Mouse (Mus musculus): ENCODE measurements around the gene Rnf121. TPM values are rescaled to one million over a fixed set of nuclear protein-coding genes. Genes with fewer than 3 reads are reported as not detected.
A peak's percentile ranks its signal among the peaks of the same experiment; 100 is the strongest.

The Rnf121 gene
- polyA plus RNA-seq, 1 experiment, result not detected

GRCm38 (mm10) chr7:102016936-102017335, 48.3 kb downstream of the Rnf121 start:
- Histone ChIP-seq H3K4me3 (ENCODE audit: insufficient read depth, low read depth, low read length) (no peak overlapping the region), H3K27ac (ENCODE audit: insufficient read depth, low read depth, low read length) (no peak overlapping the region), H3K4me1 (ENCODE audit: control insufficient read depth, insufficient read depth, low read length) (no peaks in the 10 kb centered on the region)
- TF ChIP-seq CTCF (IDR thresholded peaks at IDR 0.05; ENCODE audit: insufficient read depth, low read depth, low read length) (no peak), POLR2A (IDR thresholded peaks at IDR 0.05; ENCODE audit: insufficient read depth, low read depth, low read length) (no peak)
- 70% methylated on average over 4 of the region's 4 CpGs for WGBS

DNA sequence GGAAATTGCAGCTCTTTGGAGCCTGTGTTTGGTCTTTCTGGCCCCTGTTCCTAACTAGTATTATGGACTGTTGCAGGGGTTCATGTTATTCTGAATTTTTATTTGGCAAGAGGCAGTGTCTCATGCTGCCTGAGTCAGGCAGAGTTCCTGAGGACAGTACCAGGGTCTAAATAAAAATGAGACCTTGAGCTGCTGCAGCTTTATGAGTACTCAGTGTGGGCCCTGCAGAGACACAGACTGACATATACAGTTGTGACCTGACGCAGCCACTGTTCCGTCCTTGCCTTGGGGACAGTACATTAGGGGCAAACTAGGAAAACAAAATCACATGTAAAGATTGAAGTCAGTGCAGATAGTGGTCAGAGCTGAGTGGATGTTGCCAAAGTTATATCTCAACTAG, 50.3 kb downstream of the Rnf121 start:
- Histone ChIP-seq H3K4me1 (ENCODE audit: control insufficient read depth, insufficient read depth, low read length) (no peaks in the 10 kb centered on the region), H3K27ac (ENCODE audit: insufficient read depth, low read depth, low read length) (no peak overlapping the region), H3K4me3 (ENCODE audit: insufficient read depth, low read depth, low read length) (no peak overlapping the region)
- TF ChIP-seq POLR2A (IDR thresholded peaks at IDR 0.05; ENCODE audit: insufficient read depth, low read depth, low read length) (no peak), CTCF (IDR thresholded peaks at IDR 0.05; ENCODE audit: insufficient read depth, low read depth, low read length) (no peak)
- WGBS, result 92% methylated on average over 2 of the region's 2 CpGs

- Histone ChIP-seq H3K27ac (ENCODE audit: insufficient read depth, low read depth, low read length) (no peak overlapping the region), H3K4me3 (ENCODE audit: insufficient read depth, low read depth, low read length) (no peak overlapping the region), H3K4me1 (ENCODE audit: control insufficient read depth, insufficient read depth, low read length) (no peaks in the 10 kb centered on the region)
- TF ChIP-seq POLR2A (IDR thresholded peaks at IDR 0.05; ENCODE audit: insufficient read depth, low read depth, low read length) (no peak), CTCF (IDR thresholded peaks at IDR 0.05; ENCODE audit: insufficient read depth, low read depth, low read length) (no peak)
- 80% methylated on average over 8 of the region's 8 CpGs for WGBS
These were observed 51.9 kb downstream of the Rnf121 start for GRCm38 (mm10) chr7:102013416-102013815.

- Histone ChIP-seq H3K4me3 (ENCODE audit: insufficient read depth, low read depth, low read length) (no peak overlapping the region), H3K4me1 (ENCODE audit: control insufficient read depth, insufficient read depth, low read length) (no peaks in the 10 kb centered on the region), H3K27ac (ENCODE audit: insufficient read depth, low read depth, low read length) (no peak overlapping the region)
- 76% methylated on average over 9 of the region's 9 CpGs for WGBS
- TF ChIP-seq POLR2A (IDR thresholded peaks at IDR 0.05; ENCODE audit: insufficient read depth, low read depth, low read length) (no peak), CTCF (IDR thresholded peaks at IDR 0.05; ENCODE audit: insufficient read depth, low read depth, low read length) (no peak)
These were observed 53.4 kb downstream of the Rnf121 start for GRCm38 (mm10) chr7:102011855-102012254.

DNA sequence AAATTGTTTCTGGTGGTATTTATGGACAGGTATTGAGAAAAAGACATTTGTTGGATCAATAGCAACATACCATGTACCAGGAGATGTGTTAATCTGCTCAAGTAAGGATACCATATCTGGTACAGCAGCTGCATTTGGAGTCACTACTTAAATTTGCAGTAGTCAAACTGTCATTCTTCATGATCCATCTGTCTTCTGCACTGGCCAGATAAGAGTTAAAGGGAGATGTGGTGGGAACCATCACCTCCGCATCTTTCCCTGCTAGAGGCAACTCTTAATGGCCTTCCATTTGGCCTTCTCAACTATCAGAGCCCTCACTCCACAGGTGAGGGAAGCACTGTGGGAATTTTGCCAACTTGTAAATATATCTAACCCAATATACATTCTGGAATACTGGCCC, 58.7 kb downstream of the Rnf121 start:
- TF ChIP-seq POLR2A (IDR thresholded peaks at IDR 0.05; ENCODE audit: insufficient read depth, low read depth, low read length) (no peak), CTCF (IDR thresholded peaks at IDR 0.05; ENCODE audit: insufficient read depth, low read depth, low read length) (no peak)
- H3K4me3 ChIP-seq (ENCODE audit: insufficient read depth, low read depth, low read length), result no peak overlapping the region
- H3K27ac ChIP-seq (ENCODE audit: insufficient read depth, low read depth, low read length), result no peak overlapping the region

DNA sequence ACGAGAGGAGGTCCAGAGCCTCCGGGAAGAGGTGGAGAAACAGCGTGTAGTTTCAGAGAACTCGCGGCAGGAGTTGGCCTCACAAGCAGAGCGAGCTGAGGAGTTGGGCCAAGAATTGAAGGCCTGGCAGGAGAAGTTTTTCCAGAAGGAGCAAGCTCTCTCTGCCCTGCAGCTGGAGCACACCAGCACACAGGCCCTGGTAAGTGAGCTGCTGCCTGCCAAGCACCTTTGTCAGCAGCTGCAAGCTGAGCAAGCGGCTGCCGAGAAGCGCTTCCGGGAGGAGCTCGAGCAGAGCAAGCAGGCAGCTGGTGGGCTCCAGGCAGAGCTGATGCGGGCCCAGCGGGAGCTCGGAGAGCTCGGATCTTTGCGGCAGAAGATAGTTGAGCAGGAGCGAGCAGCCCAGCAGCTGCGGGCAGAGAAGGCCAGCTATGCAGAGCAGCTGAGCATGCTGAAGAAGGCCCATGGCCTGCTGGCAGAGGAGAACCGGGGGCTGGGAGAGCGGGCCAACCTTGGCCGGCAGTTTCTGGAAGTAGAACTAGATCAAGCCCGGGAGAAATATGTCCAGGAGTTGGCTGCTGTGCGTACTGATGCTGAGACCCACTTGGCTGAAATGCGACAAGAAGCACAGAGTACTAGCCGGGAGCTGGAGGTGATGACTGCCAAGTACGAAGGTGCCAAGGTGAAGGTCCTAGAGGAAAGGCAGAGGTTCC, 64.2 kb downstream of the Rnf121 start:
- 39% methylated on average over 26 of the region's 26 CpGs for WGBS
- no peak for TF ChIP-seq CTCF (IDR thresholded peaks at IDR 0.05; ENCODE audit: insufficient read depth, low read depth, low read length)
- TF ChIP-seq POLR2A (IDR thresholded peaks at IDR 0.05; ENCODE audit: insufficient read depth, low read depth, low read length), result no peak
- Histone ChIP-seq H3K4me3 (ENCODE audit: insufficient read depth, low read depth, low read length) (no peak overlapping the region), H3K4me1 (ENCODE audit: control insufficient read depth, insufficient read depth, low read length) (peaks cover 34% of the 10 kb centered on the region), H3K27ac (ENCODE audit: insufficient read depth, low read depth, low read length) (peak overlapping the region; percentile 47)

More for the DNA sequence above, 58.7 kb downstream of the Rnf121 start:
- 93% methylated on average over 1 of the region's 1 CpGs for WGBS
- peaks cover under 1% of the 10 kb centered on the region; the same call in 1 of the 2 replicates for H3K4me1 ChIP-seq (ENCODE audit: control insufficient read depth, insufficient read depth, low read length)

GRCm38 (mm10) chr7:102000296-102000695, 65.0 kb downstream of the Rnf121 start:
- 67% methylated on average over 8 of the region's 8 CpGs for WGBS
- no peak for TF ChIP-seq POLR2A (IDR thresholded peaks at IDR 0.05; ENCODE audit: insufficient read depth, low read depth, low read length)
- no peak for TF ChIP-seq CTCF (IDR thresholded peaks at IDR 0.05; ENCODE audit: insufficient read depth, low read depth, low read length)
- no peak overlapping the region for H3K4me3 ChIP-seq (ENCODE audit: insufficient read depth, low read depth, low read length)
- H3K27ac ChIP-seq (ENCODE audit: insufficient read depth, low read depth, low read length), result peak overlapping the region; percentile 47
- peaks cover 34% of the 10 kb centered on the region for H3K4me1 ChIP-seq (ENCODE audit: control insufficient read depth, insufficient read depth, low read length)

DNA sequence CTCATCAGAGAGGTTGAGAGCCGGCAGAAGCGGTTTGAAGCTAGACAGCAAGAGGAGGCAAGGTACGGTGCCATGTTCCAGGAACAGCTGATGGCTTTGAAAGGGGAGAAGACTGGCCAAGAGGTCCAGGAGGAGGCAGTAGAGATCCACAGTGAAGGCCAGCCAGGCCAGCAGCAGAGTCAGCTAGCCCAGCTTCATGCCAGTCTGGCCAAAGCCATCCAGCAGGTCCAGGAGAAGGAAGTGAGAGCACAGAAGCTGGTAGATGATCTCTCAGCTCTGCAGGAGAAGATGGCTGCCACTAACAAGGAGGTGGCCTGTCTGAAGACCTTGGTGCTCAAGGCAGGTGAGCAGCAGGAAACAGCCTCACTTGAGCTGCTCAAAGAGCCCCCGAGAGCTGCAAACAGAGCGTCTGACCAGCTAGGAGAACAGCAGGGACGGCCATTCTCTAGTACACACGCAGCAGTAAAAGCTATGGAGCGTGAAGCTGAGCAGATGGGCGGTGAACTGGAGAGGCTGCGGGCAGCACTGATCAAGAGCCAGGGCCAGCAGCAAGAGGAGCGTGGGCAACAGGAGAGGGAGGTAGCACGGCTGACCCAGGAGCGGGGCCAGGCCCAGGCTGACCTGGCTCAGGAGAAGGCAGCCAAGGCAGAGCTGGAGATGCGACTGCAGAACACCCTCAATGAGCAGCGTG, 65.7 kb downstream of the Rnf121 start:
- peaks cover 34% of the 10 kb centered on the region for H3K4me1 ChIP-seq (ENCODE audit: control insufficient read depth, insufficient read depth, low read length)
- peak overlapping the region; percentile 17; the same call in 1 of the 2 replicates for H3K27ac ChIP-seq (ENCODE audit: insufficient read depth, low read depth, low read length)
- H3K4me3 ChIP-seq (ENCODE audit: insufficient read depth, low read depth, low read length), result no peak overlapping the region
- TF ChIP-seq CTCF (IDR thresholded peaks at IDR 0.05; ENCODE audit: insufficient read depth, low read depth, low read length) (no peak), POLR2A (IDR thresholded peaks at IDR 0.05; ENCODE audit: insufficient read depth, low read depth, low read length) (no peak)
- WGBS, result 80% methylated on average over 15 of the region's 15 CpGs
